ENCODE assay signal across 12 mouse cellular contexts in the genomic region with DNA sequence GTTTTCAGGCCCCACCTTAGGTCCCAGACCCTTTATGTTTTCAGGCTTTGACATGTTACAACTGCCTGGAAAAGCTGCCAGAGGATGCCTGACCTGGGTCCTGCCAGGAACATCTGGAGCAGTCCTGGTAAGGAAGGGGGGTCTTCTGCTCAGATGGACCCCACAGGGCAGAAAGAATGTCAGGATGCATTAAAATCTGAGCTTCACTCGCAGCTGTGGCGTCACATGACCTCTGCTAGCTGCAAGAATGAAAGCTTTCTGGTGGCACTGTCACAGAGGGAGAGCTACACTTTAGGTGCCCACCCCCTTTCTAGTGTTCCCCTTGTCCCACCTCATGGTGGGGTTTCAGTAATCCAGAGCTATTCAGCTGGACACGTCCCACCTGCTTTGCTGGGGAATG. TPM values are rescaled to one million over a fixed set of nuclear protein-coding genes. Genes with fewer than 3 reads are reported as not detected.
DNase-seq lines count a peak whose midpoint lies in the region; ATAC-seq lines count a peak whose summit lies in the region.
"Had no signal": no experiment of that assay in that cellular context is flagged by ENCODE, and none has a peak within 500 bp of the region (broad histone marks: within the 10 kb centered on the region; RNA-seq: fewer than 3 reads in every experiment).

No protein-coding gene starts in this region.

- no peak for ATAC-seq in kidney, embryonic 16.5 days (ENCODE audit: low FRiP score, low TSS enrichment)
- 0 out of 2 replicates have a peak, but pooled peaks have one; percentile 11 for ATAC-seq in forebrain, embryonic 13.5 days
- ATAC-seq in hindbrain, embryonic 16.5 days: 0 out of 2 replicates have a peak, but pooled peaks have one; percentile 14
- ATAC-seq in midbrain, embryonic 16.5 days: peak; percentile 5; the same call in 1 of the 2 replicates
- ATAC-seq in CD4-positive, CD25-positive, alpha-beta regulatory T cell, adult 4 months: no peak

- H3K4me3 ChIP-seq in kidney, embryonic 16.5 days (ENCODE audit: low read length): no peak overlapping the region
- no peak overlapping the region for H3K4me3 ChIP-seq in forebrain, embryonic 13.5 days
- no peak overlapping the region for H3K4me3 ChIP-seq in hindbrain, embryonic 16.5 days (ENCODE audit: low read length)
- H3K4me3 ChIP-seq in midbrain, embryonic 16.5 days (ENCODE audit: low read depth, low read length): no peak overlapping the region
- H3K4me3 ChIP-seq: lung, embryonic 15.5 days had no signal

- H3K27me3 ChIP-seq in kidney, embryonic 16.5 days (ENCODE audit: insufficient read depth, low read length): no peaks in the 10 kb centered on the region
- no peaks in the 10 kb centered on the region for H3K27me3 ChIP-seq in forebrain, embryonic 13.5 days
- H3K27me3 ChIP-seq in hindbrain, embryonic 16.5 days (replicated peaks; ENCODE audit: control insufficient read depth, insufficient read depth, low read length): no peaks in the 10 kb centered on the region
- no peaks in the 10 kb centered on the region for H3K27me3 ChIP-seq in midbrain, embryonic 16.5 days (ENCODE audit: control insufficient read depth, insufficient read depth, low read depth, low read length)
- H3K27me3 ChIP-seq: lung, embryonic 15.5 days had no signal

- no peaks in the 10 kb centered on the region for H3K9me3 ChIP-seq in kidney, embryonic 16.5 days (ENCODE audit: low read length)
- no peaks in the 10 kb centered on the region for H3K9me3 ChIP-seq in forebrain, embryonic 13.5 days (replicated peaks)
- H3K9me3 ChIP-seq in hindbrain, embryonic 16.5 days (ENCODE audit: control insufficient read depth, low read length): no peaks in the 10 kb centered on the region
- H3K9me3 ChIP-seq in midbrain, embryonic 16.5 days (replicated peaks; ENCODE audit: control insufficient read depth, low read length, poor library complexity, severe bottlenecking): no peaks in the 10 kb centered on the region
- H3K9me3 ChIP-seq: lung, embryonic 15.5 days had no signal

- no peak overlapping the region for H3K9ac ChIP-seq in kidney, embryonic 16.5 days (replicated peaks; ENCODE audit: low read length)
- H3K9ac ChIP-seq in forebrain, embryonic 13.5 days: 0 out of 2 replicates have a peak overlapping the region, but pooled peaks have one; percentile 40
- H3K9ac ChIP-seq in hindbrain, embryonic 16.5 days (ENCODE audit: low read depth, low read length): 0 out of 2 replicates have a peak overlapping the region, but pooled peaks have one; percentile 25
- no peak overlapping the region for H3K9ac ChIP-seq in midbrain, embryonic 16.5 days (ENCODE audit: low read depth, low read length)
- H3K9ac ChIP-seq: lung, embryonic 15.5 days had no signal

- no peak for DNase-seq in kidney, postnatal 36 days
- DNase-seq in frontal cortex, postnatal 14 days (ENCODE audit: low spot score in 2 of 2): no peak
- DNase-seq in spleen, postnatal 4 days (ENCODE audit: low spot score in 2 of 2): no peak
- DNase-seq: adrenal gland, postnatal 25 days; cerebellum, adult 11 months; left cerebral cortex, postnatal 4 days had no signal

- H3K36me3 ChIP-seq in kidney, embryonic 16.5 days (ENCODE audit: insufficient read depth, low read length): 0 out of 2 replicates have a peak, but pooled peaks cover 3% of the 10 kb centered on the region
- peaks cover 13% of the 10 kb centered on the region; the same call in 1 of the 2 replicates for H3K36me3 ChIP-seq in forebrain, embryonic 13.5 days (ENCODE audit: poor library complexity, severe bottlenecking)
- no peaks in the 10 kb centered on the region for H3K36me3 ChIP-seq in hindbrain, embryonic 16.5 days (ENCODE audit: control insufficient read depth, insufficient read depth, low read length)
- no peaks in the 10 kb centered on the region for H3K36me3 ChIP-seq in midbrain, embryonic 16.5 days (ENCODE audit: control insufficient read depth, insufficient read depth, low read length)

- WGBS in kidney, embryonic 16.5 days: 34% methylated on average over 3 of the region's 3 CpGs
- WGBS in forebrain, embryonic 13.5 days: 53% methylated on average over 3 of the region's 3 CpGs
- 50% methylated on average over 3 of the region's 3 CpGs for WGBS in hindbrain, embryonic 16.5 days
- 43% methylated on average over 3 of the region's 3 CpGs for WGBS in midbrain, embryonic 16.5 days

- peak overlapping the region; percentile 40; the same call in 1 of the 2 replicates for H3K27ac ChIP-seq in kidney, embryonic 16.5 days (ENCODE audit: low read length)
- peak overlapping the region; percentile 32 for H3K27ac ChIP-seq in forebrain, embryonic 13.5 days
- H3K27ac ChIP-seq in hindbrain, embryonic 16.5 days (ENCODE audit: low read depth, low read length): no peak overlapping the region
- no peak overlapping the region for H3K27ac ChIP-seq in midbrain, embryonic 16.5 days (ENCODE audit: low read length)

- peaks cover 60% of the 10 kb centered on the region for H3K4me1 ChIP-seq in kidney, embryonic 16.5 days (ENCODE audit: insufficient read depth, low read length)
- peaks cover 54% of the 10 kb centered on the region for H3K4me1 ChIP-seq in forebrain, embryonic 13.5 days
- peaks cover 25% of the 10 kb centered on the region for H3K4me1 ChIP-seq in hindbrain, embryonic 16.5 days (ENCODE audit: control insufficient read depth, insufficient read depth, low read depth, low read length)
- H3K4me1 ChIP-seq in midbrain, embryonic 16.5 days (ENCODE audit: control insufficient read depth, insufficient read depth, low read length): peaks cover 9% of the 10 kb centered on the region; the same call in 1 of the 2 replicates

- H3K4me2 ChIP-seq in kidney, embryonic 16.5 days (replicated peaks; ENCODE audit: low read depth, low read length): no peak overlapping the region
- no peak overlapping the region for H3K4me2 ChIP-seq in forebrain, embryonic 13.5 days
- H3K4me2 ChIP-seq in hindbrain, embryonic 16.5 days (ENCODE audit: low read length): no peak overlapping the region
- no peak overlapping the region for H3K4me2 ChIP-seq in midbrain, embryonic 16.5 days (ENCODE audit: low read length)
- H3K4me2 ChIP-seq: lung, embryonic 15.5 days had no signal

RNA-seq across cellular contexts. Expression of gene Slc25a51, which starts 28.4 kb away (rescaled TPM):
- polyA plus RNA-seq in kidney, embryonic 16.5 days (2015; fragmentation: Nextera tagmentation; extraction: Ambion mirVana): 70.6 and 81.9 TPM in 2 replicates
- polyA plus RNA-seq in forebrain, embryonic 13.5 days (2015; fragmentation: Nextera tagmentation; extraction: Ambion mirVana): 72.5 and 74.0 TPM in 2 replicates
- 59.4 and 72.2 TPM in 2 replicates for polyA plus RNA-seq in hindbrain, embryonic 16.5 days (2015; fragmentation: Nextera tagmentation; extraction: Ambion mirVana)
- 70.6 and 72.5 TPM in 2 replicates for polyA plus RNA-seq in midbrain, embryonic 16.5 days (2015; fragmentation: Nextera tagmentation; extraction: Ambion mirVana)
- polyA plus RNA-seq in CD4-positive, CD25-positive, alpha-beta regulatory T cell, adult 4 months (2017; shearing (Covaris generic)): 10 to 100 TPM; 41.0 to 66.6 TPM

Comparison
In these comparisons a context has a peak if more than half of its experiments do, and no peak if none do; other contexts are left out.
1. ATAC-seq: peak in forebrain, embryonic 13.5 days (single experiment), hindbrain, embryonic 16.5 days (single experiment) and midbrain, embryonic 16.5 days (single experiment); none in kidney, embryonic 16.5 days (single experiment) and CD4-positive, CD25-positive, alpha-beta regulatory T cell, adult 4 months (single experiment).
2. H3K27ac ChIP-seq: peak in kidney, embryonic 16.5 days (single experiment) and forebrain, embryonic 13.5 days (single experiment); none in hindbrain, embryonic 16.5 days (single experiment) and midbrain, embryonic 16.5 days (single experiment).
3. H3K9ac ChIP-seq: peak in forebrain, embryonic 13.5 days (single experiment) and hindbrain, embryonic 16.5 days (single experiment); none in kidney, embryonic 16.5 days (single experiment) and midbrain, embryonic 16.5 days (single experiment).